Mouse (Mus musculus) gastrocnemius, adult 18-20 months (tissue): ENCODE data around the gene Ssbp3. TPM values are rescaled to one million over a fixed set of nuclear protein-coding genes. Genes with fewer than 3 reads are reported as not detected.

Experiments used
- DNase-seq: peaks from one replicate; pipeline ENCODE4 v3.0.0; 2021; ENCODE audit warnings: low spot score
- total RNA-seq, 2 experiments: library from RNA; stranded (reverse); gene quantifications; 2 replicates each; pipeline ENCODE4 v1.2.3; 2021

Gene Ssbp3
- total RNA-seq, 2 experiments from 2014 or later, result 20.5 to 25.5 TPM

DNA sequence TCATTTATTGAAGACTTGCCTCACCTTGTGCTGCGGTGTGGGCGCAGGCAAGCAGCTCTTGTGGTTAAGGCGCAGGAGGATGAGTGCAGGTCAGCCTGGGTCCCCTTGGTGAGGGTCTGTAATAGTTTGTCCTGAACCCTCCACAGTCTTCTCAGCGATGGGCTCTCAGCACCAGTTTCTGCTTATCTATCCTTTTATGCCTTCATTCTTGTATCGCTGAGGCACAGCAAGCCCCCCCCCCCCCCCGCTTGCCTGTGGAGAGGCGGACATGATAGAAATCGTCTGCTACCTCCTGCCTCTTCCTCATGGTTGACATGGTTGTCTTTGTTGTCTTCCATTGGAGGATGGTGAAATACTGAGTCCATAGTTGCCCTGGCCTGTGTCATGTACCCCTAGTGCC lies 96.9 kb downstream of the Ssbp3 start:
- no peak for DNase-seq

DNA sequence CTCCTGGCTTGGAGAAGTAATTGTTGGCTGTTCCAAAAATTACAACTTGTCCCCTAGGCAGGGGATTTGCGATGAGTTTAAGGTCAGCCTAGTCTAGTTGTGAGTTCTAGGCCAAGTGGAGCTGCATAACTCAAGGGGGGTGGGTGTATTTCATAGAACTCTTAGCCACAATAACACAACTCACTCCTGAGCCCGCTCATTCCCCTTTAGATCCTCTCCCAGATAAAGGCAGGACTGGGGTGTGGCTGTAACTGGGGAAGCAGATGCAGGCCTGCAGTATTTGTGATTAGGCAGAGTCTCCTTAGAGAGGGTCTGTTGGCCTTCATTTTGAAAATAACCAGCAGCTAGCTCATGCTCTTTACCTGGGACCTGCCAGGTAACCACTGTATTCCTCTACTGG lies 97.7 kb downstream of the Ssbp3 start:
- DNase-seq, result no peak

DNA sequence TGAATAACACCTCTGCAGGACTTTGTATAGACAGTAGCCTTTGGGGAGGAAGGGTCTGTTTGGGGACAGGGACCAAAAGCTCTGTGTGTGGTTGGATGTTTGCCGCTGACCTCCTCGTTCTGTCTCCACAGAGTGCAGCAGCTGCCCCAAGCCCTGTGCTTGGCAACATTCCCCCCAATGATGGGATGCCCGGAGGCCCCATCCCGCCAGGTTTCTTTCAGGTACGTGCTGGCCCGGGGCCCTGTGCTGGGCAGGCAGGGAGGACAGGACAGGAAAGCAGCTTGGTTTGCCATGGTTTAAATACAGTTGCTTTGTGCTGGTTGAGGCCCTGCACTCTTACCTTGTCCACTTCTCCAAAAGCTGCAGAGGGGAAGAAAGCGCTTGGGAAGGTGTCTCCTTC lies 99.0 kb downstream of the Ssbp3 start:
- no peak for DNase-seq

DNA sequence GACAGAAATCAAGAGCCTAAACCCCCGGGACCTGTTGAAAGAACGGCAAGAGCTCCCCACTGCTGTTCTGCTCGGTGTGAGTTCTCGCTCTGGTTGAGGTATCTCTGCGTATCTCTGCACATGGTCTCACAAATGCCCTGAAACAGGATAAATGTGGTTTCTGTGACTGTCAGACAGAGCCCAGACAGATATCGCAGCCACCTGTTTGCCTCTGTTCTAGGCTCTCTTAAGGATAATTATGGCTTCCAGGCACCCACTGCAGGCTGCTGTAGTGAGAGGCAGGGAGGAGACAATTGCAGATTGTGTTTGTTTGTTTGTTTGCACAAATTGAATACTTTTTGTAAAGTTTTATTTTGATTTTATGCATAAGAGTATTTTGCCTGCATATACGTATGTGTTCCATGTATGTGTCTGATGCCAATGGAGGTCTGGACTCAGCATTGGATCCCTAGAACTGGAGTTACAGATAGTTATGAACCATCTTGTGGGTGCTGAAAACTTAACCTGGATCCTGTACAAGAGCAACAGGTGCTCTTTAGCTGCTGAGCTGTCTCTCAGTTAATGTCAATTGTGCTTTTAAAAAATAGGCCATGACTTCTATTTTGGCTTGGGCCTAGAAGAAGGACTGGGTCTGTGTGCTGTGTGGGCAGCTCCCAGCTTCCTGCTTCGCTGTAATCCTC lies 101.0 kb downstream of the Ssbp3 start:
- DNase-seq, result no peak

DNA sequence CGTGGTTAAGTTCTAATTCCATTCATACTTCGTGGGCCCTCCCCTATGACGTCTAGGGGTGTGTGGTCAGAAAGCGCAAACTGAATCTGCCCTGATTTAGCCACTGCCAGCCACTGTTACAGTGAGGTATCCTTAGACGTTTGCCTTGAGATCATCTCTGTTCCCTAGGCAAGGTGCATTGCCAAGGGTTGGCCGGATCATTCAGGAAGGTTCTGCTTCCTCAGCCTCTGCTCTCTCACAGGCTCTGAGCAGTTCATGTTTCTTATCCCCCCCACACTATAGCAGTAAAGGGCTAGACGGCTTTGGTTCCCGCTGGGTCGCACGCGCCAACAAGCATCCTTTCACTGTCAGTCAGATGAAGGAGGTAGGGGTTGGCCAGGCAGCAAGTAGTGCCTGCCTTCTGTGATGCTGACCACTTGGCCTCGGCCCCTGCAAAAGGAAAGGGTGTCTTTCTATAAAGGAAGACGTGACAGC lies 101.5 kb downstream of the Ssbp3 start:
- DNase-seq, result peak; percentile 61

DNA sequence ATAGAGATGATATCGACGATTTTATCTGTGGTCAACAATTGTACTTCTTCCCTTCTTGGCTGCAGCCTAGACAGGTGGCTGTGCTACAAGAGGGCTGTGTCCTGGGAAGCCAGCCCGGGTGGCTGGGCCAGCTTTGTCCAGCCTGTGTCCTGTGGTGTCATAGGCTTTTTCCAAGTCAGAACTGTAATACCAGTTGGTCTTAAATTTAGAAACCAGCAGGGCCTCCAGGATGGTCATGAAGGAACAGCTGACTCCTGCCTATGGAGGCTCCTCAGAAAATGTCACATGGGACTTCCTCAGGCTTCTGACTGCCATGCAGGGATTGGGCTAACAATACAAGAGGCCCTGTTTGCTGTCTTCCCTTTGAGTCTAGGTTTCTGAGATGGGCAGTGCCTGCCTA lies 102.1 kb downstream of the Ssbp3 start:
- DNase-seq, result peak; percentile 79

DNA sequence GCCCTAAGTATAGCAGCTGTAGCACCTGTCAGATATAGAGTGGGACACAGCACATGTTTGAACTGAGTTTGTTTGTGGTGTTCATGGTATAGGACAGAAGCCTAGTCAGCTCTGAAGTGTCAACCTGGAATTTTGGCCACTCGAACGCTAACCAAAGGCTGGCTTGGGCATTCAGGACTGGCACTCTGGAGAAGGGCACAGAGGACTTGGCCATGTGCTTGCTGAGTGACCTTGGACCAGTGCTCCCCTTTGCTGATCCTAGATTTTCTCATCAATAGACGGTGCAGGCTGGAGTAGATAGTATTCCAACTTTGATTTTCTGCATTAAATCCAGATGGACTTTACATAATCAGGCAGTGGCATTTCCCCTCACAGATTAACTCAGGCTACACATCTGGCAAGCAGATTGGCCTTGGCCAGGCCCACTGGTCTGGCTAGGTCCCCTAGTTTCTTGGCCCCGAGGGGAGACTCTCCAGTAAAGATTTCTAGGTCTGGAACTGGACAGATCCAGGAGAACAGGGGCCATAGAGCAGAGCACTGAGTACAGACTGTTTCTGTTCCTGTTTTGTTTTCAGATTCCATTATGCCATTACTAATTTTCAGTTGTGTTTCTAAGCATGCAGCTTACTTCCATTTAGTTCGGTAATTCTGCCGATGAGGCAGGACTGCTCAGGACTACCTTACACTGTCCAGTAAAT lies 102.8 kb downstream of the Ssbp3 start:
- peak; percentile 66 for DNase-seq

DNA sequence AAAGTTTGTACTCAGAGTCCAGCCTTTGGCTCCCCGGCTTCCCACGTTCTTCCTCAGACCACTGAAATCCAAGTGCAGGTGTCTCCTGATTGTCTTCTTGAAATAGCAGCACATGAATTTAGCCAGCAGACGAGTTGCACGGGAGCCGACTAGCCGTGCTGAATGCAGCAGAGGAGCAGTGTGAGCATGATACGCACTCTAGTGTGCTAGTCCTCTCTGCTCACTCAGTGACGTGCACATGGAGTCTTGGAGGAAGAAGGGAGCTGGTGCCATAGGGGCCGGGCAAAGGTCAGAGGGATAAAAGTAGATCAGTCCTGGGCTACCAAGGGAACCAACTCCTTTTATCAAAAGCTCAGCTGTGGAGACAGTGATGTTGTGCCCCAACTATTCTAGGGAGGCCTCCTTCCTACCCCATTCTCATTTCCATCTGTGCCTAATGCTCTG lies 103.3 kb downstream of the Ssbp3 start:
- no peak for DNase-seq

DNA sequence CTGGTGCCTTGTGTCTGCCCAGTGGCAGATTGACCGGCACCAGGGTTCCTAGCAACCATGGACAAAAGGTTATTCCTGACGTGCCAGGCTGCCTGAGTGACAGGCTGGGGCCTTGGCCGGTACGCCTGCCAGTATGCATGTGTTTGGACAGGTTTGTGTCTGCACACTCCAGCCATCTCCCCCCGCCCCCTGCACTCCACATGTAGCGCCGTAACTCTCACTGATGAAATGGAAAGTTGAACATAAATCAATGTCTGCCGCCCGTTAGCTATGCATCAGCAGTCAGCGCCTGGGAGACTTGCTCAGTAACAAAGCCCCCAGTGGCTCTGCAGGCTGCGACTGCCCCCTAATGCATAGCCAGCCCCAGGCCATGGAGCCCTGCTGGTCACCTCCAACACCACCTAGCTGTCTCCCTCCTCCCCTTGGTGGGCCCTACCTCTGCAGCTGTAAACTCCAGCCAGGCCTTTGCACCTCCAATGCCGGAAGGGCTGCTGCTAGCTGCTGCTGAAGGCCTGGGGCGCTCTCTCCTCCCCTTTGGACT lies 105.5 kb downstream of the Ssbp3 start:
- no peak for DNase-seq

DNA sequence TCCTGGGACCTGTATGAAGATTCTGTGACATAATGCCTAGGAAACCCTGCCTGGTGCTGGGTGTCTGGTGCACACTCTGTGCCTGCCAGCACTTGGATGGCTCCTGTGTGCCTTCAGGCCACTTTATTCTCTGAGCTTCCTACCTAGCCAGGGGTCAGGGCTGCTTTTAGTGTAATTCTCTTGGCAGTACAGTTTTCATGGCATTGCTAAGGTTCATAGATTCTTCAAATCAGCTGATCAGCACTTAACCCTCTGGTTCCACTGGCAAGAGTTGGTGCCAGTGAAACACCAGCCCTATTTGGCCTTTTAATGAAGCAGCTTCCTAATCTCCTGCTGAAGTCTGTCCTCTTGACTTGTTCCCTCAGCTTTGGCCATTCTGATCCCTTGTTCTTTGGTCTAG lies 106.8 kb downstream of the Ssbp3 start:
- no peak for DNase-seq

DNA sequence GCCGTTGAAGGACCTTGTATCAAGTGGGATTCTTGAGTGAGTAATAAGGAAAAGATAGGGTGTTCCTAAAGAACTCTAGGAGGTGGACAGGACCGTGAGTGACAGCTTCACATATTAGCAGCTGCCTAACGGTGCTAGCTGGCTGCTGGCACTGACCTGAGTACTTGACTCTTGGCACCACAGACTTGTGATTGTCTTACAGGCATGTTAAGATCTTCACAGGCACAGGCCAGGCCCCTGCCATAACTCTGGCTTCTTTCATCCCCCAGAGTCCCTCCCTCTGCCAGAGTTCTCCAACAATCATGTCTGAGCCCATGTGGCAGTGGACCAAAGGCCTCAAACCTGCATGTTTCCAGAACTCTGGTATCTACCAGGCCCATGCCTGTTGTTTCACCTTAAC lies 108.0 kb downstream of the Ssbp3 start:
- peak; percentile 59 for DNase-seq

DNA sequence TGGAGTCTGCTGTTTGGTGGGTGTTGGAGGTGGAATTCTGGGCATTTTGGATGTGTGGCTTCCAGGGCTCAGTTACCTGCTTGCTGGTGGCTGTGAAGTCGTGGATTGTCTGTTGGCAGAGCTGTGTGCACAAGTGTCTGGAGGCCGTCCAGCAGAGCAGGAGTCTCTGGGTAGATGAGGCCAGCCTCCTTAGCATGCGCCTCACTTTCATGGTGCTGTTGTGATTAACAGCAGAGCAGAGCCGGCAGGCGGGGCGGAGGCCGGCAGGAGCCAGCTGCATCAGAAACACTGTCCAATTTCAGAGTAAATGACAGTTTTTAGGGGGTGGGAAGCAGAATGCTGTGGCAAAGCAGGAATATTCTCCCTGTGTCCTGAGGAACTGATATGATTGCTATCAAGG lies 108.5 kb downstream of the Ssbp3 start:
- peak; percentile 43 for DNase-seq

DNA sequence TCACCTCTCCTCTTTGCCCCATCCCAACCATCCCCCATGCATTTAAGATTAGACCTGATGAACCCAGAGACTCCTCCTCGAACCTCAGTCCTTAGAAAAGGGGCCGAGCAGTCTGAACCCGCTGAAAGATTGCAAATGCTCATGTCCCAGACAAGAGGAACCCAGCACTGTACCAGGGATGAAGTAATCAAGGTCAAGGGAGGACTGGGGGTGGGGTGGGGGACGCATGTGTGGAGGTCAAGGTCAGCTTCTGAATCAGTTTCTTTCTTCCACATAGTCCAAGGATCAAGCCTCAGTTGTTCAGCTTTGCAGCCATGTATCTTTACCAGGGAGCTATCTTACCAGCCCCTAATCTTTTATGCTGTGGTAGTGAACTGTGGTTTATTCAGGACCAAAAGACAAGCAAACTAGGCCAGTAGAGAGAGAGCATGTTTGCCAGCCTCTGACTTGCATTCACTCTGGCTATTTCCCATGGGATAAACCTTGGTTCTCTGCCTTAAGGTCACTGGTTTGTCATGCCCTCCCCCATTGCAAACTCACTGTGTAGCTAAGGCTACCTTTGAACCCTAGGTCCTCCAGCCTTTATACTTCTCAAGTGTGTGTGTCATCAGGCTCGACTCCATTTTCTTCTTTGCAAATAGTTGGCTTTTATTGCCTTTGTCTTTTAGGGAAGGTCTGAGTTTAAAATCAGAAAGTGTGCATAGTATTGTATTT lies 109.9 kb downstream of the Ssbp3 start:
- no peak for DNase-seq

DNA sequence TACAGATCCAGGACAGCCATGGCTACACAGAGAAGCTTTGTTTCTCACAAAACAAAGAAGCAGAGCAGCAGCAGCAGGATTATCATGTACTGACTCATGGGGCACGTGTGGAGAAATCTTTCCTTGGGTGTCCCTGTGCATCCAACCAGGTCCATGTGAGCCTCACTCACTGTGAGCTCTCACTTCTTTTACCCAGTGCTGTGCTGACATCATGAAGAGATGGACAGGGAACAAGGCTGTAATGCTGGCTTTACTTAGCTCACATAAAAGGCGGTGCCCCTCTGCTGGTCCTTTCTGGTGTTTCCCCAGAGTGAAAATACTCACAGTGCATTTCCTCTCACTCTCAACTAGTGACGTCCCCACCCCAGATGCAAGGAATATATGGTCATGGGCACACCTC lies 111.0 kb downstream of the Ssbp3 start:
- no peak for DNase-seq

DNA sequence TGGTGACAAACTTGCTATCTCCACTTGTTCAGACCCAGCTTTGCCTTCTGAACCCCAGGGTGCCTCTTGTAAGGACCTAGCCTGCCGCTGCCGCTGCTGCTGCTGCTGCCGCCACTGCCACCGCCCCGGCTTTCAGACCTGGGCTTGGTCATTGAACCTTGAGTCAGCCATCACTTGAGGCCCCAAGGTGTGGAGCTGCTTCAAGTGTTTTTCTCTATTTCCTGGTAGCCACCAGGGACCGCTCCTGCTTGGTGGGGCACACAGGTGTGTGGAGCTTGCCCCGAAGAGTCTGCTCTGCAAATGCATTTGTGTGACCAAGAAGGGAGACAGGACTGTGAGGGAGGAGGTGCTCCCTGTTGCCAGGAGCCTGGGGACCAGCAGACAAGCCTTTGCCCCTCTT lies 114.4 kb downstream of the Ssbp3 start:
- DNase-seq, result no peak

DNA sequence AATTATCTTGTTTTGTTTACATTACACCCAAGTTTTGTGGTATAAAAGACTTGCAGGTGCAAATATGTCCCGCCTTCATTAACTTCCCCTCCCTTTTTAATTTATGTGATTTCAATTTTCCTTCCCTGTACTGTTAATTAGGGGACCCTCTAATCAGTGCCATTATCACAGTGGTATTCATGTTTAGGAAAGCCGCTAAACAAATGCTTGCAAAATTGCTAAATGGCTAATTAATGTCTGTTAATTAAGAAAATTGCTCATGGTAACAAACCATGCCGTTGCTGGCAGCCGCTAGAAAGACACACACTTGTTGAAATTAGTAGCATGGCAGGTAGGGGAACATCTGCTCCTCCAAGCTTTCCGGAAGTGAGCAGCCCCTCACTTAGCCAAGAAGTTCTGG lies 114.9 kb downstream of the Ssbp3 start:
- DNase-seq, result no peak

DNA sequence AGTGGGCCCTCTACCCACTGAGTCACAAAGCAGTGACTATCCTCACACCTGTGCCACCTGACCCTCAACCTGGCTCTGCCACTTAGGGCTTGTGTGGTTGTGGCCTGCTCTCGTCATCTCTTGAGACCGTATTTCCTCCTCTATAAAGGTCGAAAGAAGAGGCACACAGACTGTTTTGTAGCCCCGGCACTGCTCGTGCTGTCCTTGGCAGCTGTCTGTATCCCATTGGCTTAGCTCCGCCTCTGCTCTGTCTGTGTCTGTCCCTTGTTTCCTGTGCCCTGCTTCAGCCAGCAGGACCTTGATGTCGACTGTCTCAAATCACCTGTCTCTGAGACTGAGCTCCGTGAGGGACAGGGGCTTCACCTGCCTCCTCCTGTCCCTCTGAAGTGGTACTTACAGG lies 116.0 kb downstream of the Ssbp3 start:
- no peak for DNase-seq

DNA sequence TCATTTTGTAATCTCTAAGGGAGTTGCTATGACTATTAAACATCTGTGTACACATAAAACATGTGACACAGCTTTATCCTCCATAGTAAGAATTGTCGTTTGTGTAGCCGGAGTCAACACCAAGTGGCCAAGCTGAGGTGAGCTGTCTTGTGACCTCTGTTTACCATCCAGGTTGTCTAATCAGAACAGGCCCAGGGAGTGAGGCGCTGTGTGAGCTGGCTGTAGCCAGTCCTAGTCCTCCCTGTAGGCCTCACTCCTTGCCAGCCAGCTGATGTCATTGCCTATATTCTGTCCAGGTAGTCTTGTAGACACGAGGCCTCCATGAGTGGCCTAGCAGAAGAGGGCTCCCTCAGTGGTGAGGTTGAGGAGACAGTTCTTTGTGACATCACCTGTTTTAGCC lies 125.2 kb downstream of the Ssbp3 start:
- no peak for DNase-seq

DNA sequence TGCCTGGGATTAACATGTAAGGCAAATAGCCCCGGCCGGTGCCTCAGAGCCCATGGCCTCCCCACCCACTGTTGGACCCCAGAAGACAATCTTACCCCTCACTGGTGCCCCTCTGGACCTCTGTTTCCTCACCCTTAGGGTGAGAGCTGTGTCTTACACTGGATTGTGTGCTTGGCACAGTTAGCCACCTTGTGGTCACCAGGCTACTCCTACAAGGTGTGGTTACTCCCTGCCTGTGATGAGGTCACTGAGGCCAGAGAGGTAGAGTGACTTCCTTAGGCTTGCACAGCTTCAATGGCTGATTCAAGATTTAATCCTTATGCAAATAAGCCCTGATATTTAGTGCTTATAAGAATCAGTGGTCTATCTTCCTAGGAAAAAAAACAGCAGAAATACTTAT lies 126.5 kb downstream of the Ssbp3 start:
- DNase-seq, result no peak

DNA sequence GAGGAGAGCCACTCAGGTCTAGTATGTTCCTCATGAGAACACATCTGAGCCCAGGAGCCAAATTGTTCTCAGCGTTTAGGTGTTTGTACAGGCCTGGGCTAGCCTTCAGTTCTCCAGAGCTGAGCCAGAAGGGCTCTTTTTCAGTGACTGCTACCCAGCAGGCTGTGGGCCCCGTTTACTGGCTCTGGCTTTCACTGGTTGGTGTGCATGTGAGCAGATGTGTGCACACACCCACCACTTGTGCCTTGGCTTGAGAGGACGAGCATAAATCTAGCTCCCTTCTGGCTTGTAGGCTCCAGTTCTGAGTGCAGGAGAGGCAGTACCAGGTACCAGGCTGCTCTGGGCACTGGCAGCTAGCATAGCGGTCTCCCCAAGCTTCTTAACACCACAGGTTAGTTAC lies 127.8 kb downstream of the Ssbp3 start:
- DNase-seq, result no peak

DNA sequence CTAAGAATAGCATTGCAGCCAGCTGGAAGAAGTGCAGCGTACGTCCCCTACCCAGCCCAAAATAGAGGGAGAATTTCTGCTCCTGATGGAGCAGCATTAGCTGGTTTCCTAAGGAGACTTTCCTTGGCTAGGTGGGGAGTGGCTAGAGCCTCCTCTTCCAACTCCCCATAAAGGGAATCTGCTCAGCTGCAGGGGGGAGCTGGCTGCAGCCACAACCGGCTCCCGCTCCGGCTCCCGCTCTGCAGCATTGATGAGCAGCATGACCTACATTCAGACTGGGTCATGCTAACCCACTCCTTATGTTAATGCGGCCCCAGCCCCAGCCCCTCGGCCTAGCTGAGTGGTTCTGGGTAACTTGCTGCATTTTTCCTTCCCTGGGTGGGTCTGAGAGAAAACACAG lies 128.8 kb downstream of the Ssbp3 start:
- no peak for DNase-seq

DNA sequence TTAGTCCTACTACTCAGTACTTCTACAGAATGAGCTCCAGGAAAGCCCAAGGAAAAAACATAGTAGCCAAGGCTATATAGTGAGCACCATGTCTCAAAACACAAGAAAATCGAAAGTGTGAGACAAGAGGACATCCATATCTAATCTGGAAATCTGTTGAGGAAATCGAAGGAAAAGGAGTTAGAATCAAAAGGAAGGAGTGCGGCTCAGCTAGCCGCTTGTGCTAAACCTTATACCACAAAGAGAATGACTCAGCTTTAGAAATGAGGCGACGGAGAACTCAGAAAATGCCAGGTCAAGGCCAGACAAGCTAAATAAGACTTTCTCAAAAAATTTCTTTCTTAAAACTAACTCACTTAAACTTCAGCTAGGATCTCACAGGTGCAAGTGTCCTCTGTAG lies 131.8 kb downstream of the Ssbp3 start:
- DNase-seq, result no peak
